Mouse (Mus musculus) cerebellum, adult 2 months (tissue): ENCODE measurements around the gene Cdcp1.

ENCODE experiments used
- CTCF ChIP-seq: fragments of 200-500 bp; IDR thresholded peaks from 2 replicates; pipeline ENCODE4 v1.5.1; 2011; ENCODE audit warnings: low read depth, mild to moderate bottlenecking, control low read depth, low read length, moderate library complexity, borderline replicate concordance; ENCODE audit not compliant: insufficient read depth
- POLR2A ChIP-seq: fragments of 200-500 bp; IDR thresholded peaks from 2 replicates; pipeline ENCODE4 v1.6.1; 2011; ENCODE audit warnings: low read length, control low read depth, borderline replicate concordance; ENCODE audit not compliant: insufficient read depth

GRCm38 (mm10) chr9:123136953-123137682 lies 78.7 kb downstream of the Cdcp1 start:
- TF ChIP-seq CTCF = no peak
- TF ChIP-seq POLR2A = no peak
